Mouse (Mus musculus) MEL (cell line): ENCODE measurements around the gene Ccdc162.

Experiments used
- CTCF ChIP-seq, 3 experiments: IDR thresholded peaks in 2 of 3; conservative IDR thresholded peaks in 1 of 3; 2 replicates each; pipeline ENCODE4 v1.5.1; 2011 to 2012; ENCODE audit warnings: low read length in 3 of 3, low read depth in 2 of 3, mild to moderate bottlenecking in 2 of 3, improper control_type of control experiment in 1 of 3, inconsistent platforms in 1 of 3, mixed read lengths in 1 of 3, moderate library complexity in 1 of 3; ENCODE audit not compliant: control insufficient read depth in 1 of 3, insufficient read depth in 1 of 3, poor library complexity in 1 of 3, severe bottlenecking in 1 of 3
- NELFE ChIP-seq: IDR thresholded peaks from 2 replicates; pipeline ENCODE4 v1.6.1; 2011; ENCODE audit warnings: low read depth, low read length, improper control_type of control experiment
- POLR2A ChIP-seq, 2 experiments: IDR thresholded peaks; 2 replicates each; pipeline ENCODE4 v1.6.1; 2011 to 2012; ENCODE audit warnings: low read length in 2 of 2, mild to moderate bottlenecking in 2 of 2, control low read depth in 1 of 2, improper control_type of control experiment in 1 of 2, low read depth in 1 of 2, moderate library complexity in 1 of 2; ENCODE audit not compliant: control insufficient read depth in 1 of 2, insufficient read depth in 1 of 2, poor library complexity in 1 of 2
- POLR2AphosphoS2 ChIP-seq: IDR thresholded peaks from 2 replicates; pipeline ENCODE4 v1.6.1; 2011; ENCODE audit warnings: low read length, improper control_type of control experiment

DNA sequence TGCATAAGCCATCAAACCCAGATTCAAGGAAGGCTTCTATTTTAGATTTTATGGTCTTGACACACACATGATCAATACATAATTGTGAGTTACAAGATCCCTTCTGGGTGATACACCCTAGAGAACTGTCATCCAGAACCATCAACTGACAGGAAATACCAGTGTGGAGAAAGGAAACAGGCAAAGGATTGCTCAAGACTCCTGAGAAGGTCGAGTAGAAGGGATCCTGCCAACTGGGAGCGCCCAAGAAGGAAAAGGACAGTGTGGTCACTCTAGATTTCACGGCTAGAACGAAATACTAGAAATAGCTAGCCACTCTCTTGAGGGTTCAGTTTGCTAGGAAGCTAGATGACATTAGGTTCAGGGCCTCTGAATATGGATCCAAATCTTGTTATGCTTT, 173.0 kb downstream of the Ccdc162 start:
- TF ChIP-seq POLR2AphosphoS2 (no peak), NELFE (no peak), CTCF (IDR thresholded peaks at IDR 0.05 in 2 of 3, conservative IDR thresholded peaks at IDR 0.05 in 1 of 3; ENCODE audit: control insufficient read depth in 1 of 3, insufficient read depth in 1 of 3, low read depth in 2 of 3, low read length in 3 of 3, poor library complexity in 1 of 3, severe bottlenecking in 1 of 3) (no peak), POLR2A (IDR thresholded peaks at IDR 0.05; ENCODE audit: control insufficient read depth in 1 of 2, insufficient read depth in 1 of 2, low read depth in 1 of 2, low read length in 2 of 2, poor library complexity in 1 of 2) (no peak)
